Mouse (Mus musculus) lung, postnatal 25 days (tissue): ENCODE results near the gene Zfp280b.
A peak's percentile ranks its signal among the peaks of the same experiment; 100 is the strongest.
"Not testable (repeated sequence)": the region's sequence is repeated elsewhere in the genome, so short reads cannot be mapped to it uniquely, and the experiment has no call there.

ENCODE experiments used
- DNase-seq: peaks from one replicate; pipeline ENCODE4 v3.0.0; 2022; ENCODE audit warnings: low spot score

Zfp280b gene

DNA sequence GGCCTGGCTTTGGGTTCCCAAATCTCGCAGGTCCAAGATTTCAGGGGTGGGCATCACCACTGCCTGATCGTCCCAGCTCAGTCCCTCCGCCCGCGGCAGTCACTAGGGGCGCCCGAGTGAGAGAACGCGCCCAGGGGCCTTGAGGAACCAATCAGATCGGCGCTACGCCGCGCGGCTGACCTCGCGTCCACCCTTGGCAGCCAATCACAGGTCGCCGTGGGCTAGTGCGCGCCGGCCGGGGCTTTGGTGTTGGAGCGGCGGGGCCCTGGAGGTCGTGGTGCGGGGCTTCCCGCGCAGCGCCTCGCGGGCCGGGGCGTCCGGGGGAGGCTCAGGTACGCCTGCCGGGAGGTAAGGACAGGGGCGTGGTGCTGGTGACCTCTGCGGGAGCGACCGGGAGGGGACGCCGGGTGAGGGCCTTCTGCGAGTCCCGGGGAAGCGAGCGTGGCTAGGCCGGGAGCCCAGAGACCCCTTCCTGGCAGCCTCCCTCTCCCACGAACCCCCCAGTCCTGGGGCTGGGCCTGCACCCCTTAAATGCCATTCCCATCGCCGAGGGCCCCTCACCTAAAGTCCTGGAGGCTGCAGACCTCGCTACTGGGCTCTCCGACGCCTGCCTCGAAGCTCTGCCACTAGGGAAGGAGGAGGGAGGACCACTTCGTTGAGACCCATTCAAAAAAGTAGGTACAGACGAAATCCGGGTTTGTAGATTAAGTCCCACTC lies at the start of gene Zfp280b:
Zfp280b (plus strand) TSS at position 249 of the 717 bp plus-strand sequence.
- peak; percentile 95 for DNase-seq

DNA sequence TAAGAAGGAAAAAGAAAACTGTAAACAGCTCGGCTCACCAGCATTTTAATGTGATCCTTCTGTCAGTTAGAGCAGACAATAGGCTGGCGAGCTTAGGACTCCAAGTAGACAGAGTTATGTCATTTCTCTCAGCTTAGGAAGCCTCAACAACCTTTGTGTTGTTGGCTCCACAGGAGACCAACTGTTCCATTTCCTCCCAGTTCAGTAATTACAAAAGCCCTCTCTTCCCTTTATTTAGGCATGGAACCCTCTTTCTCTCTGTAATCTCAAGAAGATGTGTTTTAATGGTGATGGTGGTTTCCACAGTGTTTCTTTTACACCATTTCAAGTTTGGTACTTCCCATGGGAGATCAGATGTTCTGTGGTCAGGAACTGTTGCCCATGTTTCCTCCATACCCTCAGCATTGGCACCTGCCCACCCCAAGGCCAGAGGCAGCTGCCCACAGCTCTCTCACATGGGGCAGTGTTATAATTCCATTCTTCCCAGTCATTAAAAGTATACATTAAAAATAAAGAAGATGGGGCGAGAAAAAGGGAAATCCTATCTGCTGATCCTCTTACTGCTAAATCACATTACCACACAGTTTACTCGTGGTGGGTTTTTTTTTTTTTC lies 41.9 kb upstream of the Zfp280b start:
- no peak for DNase-seq

DNA sequence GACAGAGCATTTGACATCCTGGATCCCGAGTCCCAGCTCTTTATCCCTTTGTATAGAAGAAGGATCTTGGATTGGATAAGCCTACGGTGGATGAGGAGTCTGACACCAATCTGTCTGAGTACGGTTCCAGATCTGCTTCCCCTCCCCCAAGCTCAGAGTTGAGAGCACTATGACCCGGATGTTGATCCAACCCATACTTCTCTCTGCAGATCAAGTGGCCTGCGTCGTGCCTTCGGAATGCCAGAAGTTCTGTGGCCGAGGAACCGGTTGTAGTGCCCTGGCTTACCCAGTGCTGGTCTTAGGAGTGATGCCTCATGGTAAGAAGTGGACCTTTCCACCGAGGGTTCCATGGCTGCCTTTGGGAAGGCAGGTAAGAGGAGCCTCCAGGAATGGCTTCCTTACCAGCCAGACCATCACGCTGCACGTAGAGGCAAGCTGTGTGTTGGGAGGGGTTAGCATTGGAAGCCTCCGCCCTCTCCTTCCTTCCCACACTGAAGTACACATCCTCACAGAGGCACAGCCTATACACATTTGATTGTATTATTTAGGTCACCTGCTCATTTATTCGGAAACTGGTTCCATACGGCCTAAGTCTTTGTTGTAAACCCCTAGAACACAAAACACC lies 38.7 kb upstream of the Zfp280b start:
- DNase-seq: no peak

DNA sequence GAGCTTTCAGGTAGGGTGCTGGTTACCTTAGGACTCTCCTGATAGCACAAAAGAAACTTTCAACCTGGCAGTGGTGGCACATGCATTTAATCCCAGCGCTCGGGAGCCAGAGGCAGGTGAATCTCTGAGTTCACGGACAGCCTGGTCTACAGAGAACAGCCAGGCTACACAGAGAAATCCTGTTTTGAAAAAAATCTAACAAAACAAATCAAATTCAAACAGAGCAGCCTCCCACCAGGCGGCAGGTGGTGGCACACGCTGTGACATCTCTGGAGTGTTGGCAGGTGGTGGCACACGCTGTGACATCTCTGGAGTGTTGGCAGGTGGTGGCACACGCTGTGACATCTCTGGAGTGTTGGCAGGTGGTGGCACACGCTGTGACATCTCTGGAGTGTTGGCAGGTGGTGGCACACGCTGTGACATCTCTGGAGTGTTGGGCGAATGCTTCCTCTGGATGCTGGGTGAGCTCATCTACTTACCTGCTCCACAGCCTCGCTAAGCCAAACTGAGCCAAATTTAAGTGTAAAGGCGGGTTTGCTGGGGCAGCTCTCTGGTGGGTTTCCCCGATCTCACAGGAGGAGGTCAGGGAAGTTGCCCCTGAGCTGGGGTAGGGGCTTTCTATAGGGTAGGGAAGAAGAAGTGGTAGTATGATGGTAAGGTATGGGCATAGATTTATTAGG lies 37.8 kb upstream of the Zfp280b start:
- not testable (repeated sequence) for DNase-seq

DNA sequence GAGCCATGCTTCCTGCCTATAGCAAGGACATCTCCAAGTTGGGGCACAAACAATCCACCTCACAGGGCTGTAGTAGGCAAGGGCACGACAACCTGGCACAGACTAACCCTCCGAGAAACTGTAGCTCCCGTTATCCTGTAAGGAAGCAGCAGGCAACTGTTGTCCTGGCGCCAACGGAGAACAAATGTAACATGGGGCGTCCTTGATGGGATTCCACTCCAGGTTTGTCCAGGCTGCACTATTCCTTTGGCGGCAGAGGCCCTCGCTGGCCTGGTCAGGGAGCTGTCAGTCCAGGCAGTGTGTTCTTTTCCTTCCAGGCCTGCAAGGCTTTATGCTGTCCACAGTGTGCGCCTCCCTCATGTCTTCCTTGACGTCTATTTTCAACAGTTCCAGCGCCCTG lies 37.0 kb upstream of the Zfp280b start:
- DNase-seq: no peak

DNA sequence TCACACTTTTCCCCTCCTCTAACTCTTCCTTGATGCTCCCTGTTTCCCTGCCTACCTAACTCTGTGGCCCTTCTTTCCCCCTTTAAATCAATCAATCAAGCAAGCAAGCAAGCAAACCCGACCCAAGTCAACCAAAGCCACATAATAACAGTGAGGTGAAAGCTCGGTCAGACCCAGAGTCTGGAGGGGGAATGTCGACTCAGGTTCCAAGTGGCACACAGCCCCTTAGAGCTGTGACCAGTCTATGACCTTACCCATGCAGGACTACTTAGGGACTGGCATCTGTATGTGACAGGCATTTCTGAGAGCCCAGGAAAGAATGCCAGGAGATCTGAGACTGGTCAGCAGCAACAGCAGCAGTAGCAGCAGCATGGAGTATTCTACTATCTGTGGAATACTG lies 36.1 kb upstream of the Zfp280b start:
- DNase-seq: no peak

DNA sequence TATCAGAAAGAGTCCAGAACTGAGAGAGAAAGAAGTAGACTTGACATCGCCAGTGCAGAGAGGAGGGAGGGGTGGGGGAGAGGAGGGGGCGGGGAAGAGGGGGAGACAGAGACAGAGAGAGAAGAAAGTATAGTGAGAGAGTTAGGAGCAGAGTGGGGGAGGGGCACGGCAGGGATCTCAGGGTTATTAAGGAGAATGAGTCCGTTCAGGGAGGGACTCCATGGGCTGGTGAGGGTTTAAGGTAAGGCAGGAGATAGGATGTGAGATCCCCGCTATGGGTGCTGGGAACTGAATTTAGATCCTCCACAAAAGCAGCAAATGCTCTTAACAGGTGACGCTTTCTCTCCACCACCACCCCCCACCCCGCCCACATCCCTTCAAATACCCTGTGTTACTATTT lies 31.3 kb upstream of the Zfp280b start:
- no peak for DNase-seq

DNA sequence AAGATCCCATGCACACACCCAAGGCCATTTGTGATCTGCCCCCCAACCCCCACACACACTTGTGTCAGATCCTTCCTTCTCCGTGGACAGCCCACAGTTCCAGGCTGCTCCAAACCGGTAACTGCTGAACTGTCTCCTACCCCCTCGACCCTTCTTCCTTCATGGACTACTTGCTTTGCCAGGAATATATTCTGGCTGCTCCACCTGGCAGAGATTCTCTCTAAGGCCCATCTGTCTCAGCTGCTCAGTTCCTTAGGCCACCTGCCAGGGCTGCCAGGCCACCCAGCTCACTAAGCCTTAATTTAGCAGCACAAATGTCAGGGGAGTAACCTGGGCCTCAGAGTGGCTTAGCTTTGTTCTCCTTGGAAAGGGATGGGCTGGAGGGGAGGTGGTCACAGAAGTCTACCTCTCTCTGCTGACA lies 30.3 kb upstream of the Zfp280b start:
- no peak for DNase-seq

DNA sequence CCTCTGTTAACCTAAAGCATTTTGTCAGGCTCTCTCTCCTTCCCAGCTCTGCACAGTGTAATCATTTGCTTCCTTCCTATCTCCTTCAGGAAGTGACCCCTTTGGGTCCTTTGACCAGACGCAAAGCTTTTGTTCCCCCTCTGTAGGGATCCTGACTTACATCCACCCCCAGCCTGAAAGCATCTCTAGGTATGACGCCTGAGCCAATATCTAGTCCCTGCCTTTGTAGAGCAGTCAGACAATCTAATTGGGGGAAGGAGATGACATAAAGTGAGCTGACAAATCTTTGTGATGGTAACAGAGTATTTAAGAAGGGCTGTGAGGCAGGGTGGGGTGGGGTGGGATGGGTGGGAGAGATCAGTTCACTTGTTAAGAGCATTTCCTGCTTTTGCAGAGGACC lies 29.8 kb upstream of the Zfp280b start:
- no peak for DNase-seq

DNA sequence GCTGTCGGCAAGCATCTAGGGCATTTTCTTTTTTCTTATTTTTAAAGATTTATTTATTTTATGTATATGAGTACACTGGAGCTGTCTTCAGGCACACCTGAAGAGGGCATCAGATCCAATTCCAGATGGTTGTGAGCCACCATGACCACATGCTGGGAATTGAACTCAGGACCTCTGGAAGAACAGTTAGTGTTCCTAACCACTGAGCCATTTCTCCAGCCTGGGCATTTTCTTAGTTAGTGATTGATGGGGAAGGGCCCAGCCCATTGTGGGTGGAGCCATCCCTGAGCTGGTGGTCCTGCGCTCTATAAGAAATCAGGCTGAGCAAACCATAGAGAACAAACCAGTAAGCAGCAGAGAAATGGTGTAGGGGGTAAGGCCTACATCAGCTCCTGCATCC lies 29.2 kb upstream of the Zfp280b start:
- DNase-seq: no peak

DNA sequence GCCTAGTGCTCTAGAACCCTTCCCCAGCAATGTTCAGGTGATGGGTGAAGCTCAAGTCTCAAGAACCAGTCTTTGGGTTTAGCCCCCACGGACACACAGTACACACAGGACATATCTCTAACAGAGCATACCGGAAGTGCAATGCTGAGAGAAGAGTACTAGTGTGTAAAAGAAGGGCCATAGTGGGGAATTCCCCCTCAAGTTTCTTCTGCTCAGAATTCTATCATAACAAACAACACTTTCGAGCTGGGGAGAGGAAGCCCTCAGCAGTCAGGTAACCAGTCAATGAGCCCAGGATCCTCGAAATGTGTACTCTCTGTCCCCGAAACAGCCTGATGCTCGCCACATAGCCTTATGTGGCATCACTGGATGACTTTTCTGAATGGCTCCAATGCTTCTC lies 26.1 kb upstream of the Zfp280b start:
- DNase-seq: no peak

DNA sequence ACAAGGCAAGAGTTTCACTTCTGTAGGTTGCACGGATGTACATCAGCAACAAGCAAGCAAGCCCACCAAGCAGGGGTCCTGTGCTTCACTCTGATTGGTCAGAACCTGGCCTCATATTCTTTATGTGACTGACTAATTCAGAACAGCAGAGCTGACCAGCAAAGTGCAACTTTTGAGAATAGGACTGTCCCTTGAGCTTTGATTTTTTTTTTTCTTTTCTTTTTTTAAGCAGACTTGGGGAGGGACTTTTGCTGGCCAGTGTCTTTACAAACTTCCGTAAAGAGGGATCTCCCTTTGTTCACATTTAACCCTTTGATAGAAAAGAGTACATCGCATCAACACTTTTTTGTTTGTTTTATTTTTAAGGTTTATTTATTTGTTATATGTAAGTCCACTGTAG lies 22.6 kb upstream of the Zfp280b start:
- no peak for DNase-seq

DNA sequence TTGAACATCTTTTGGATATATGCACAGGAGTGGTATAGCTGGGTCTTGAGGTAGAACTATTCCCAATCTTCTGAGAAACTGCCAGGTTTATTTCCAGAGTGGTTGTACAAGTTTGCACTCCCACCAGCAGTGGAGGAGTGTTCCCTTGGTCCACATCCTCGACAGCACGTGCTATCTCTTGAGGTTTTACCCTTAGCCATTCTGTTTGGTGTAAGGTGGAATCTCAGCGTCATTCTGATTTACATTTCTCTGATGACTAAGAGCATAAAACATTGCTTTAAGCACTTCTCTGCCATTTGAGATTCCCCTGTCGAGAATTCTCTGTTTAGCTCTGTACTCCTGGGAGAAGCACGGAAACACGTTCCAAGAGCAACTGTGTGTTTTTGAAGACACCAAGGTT lies 19.5 kb upstream of the Zfp280b start:
- no peak for DNase-seq

DNA sequence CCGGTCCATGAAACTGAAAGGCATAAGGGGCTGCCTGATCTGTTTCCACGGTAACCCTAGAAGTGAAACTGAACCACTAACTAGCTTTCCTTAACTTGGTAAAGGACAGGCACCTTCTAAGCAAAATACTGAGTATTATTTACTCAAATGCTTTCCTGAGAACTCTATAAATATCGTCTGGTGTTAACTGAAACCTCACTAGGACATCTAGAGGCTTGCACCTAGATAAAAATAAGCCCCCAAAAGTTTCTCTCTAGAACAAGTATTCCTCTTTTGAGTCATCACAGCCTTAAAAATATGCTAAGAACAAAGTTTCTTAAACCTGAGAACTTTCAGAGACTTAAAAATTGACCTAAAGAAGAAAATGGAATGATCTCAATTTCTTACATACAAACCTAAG lies 15.6 kb upstream of the Zfp280b start:
- DNase-seq: no peak

DNA sequence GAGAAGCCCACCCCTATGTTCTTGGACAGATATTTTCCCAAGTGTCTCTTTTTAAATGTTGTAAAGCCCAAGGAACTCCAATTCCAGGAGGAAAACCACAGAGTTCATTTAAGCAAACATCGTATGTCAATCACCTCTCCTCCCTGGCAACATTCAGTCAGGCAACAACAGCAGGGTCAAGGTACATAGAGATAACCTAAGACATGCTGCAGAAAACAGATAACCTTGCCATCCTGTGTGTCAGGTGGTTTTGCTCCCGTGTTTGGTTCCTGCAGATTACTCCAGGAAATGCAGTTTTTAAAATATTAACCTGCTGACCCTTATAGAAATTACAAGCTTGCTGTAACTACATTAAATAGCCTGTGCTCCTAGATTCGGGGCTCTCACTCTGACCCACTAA lies 10.7 kb upstream of the Zfp280b start:
- DNase-seq: no peak

DNA sequence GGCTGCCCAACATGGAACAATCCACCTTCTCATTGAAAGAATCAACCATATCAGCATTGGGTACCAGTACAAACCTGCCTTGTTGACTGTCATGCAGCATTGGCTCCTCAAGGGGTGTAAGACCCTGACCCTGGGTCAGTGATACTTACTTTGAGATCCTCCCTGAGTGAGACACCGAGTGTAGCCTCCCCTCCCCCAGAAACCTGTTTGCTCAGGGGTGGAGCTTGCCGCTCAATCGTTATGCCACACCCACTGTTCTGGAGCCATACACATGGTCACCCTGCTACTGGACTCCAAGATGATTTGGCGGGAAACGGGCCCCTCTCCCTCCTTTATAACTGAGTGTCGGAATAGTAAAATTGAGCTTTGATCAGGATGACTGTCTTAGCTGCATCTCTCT lies 8.5 kb upstream of the Zfp280b start:
- no peak for DNase-seq

DNA sequence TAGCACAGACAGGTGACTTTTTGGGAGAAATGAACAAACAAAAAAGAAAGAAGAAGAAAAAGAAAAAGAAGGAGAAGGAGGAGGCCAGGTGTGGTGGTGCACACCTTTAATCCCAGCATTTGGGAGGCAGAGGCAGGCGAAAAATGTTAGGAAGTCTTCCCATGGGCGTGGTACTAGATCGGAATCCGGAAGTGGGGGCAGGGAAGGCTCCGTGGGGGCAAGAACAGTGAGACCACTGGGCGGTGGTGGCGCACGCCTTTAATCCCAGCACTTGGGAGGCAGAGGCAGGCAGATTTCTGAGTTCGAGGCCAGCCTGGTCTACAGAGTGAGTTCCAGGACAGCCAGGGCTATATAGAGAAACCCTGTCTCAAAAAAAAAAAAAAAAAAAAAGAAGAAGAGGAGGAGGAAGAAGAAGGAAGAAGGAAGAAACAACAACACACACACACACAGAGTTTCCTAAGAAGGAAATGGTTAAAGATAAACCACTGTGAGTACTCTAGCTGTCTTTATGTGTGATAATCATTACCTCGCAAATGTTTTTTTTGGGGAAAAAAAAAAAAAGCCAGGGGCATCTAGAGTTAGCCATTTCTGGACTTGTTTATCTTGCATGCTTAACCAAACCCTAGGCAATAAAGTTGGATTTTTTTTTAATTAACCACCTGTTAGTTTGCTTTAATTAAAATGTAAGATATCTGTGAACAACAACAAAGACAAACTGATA lies 6.8 kb upstream of the Zfp280b start:
- DNase-seq: no peak

DNA sequence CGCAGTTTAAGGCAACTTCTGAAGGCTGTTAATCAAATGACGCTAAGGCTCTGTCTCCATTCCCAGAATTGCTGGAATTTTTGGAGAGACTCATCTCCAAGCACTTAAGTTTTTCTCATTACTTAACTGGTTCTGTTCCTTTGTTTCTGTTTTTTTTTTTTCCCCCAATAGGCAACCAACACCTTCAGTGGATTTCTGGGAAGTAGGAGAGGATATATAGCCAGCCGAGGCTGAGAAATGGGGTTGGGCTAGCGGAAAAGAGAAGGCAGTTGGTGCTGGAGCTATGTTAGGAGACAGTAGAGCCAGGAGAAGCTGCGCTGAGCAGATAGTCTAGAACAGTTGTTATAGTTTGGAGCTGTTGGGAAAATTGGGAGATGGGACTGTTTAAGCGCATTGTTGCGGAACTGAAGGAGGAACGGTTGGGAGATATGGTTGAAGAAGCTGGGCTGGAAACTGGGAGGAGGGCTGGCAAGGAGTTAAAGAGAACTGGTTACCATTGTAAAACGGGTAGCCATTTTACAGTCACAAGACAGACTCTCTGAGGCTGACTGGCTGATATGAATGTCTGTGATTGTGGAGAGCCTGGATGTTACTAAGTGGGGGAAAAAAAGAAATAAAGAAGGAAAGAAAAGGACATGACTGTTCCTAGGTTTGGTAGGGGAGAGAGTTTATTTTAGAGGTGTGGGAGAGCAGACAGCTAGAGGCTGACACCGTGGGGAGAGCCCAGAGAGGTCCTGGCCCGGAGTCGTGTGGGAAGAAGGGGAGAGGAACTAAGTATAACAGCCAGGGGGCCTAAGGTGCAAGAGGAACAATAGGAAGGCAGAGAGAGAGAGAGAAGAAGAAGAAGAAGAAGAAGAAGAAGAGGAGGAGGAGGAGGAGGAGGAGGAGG lies 5.1 kb upstream of the Zfp280b start:
- no peak for DNase-seq

DNA sequence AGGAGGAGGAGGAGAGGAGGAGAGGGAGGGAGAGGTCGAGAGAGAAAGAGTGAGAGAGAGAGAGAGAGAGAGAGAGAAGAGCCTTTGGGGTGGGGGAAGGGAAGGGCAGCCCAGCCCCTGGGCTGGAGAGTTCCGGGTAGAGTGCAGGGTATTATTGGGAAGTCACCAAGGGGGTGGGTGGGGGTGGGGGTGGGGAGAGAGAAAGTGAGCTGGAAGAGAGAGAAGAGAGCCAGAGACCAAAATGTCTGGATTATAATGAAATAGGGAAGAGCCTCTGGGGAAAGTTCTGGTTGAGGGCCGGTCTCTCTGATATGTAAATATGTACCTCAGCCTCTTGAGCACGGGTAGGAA lies 4.5 kb upstream of the Zfp280b start:
- no peak for DNase-seq

DNA sequence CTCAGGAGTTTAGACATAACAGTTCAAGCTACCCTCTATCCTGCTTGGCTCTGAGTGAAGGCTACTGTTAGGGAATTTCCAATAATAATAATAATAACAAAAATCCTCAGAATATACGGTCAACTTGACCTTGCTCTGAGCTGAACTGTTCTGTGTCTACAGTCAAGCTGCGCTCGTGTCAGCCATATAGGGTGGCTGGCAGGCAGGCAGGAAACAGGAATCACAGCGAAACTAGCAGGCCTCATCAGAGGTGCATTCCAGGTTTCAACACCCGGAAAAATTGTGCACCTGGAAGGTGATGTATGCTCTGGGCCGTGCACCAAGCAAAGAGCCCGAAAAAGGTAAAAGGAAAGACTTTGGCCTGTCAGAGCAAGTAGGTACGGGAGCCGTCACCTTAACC lies 4.1 kb upstream of the Zfp280b start:
- DNase-seq: no peak

DNA sequence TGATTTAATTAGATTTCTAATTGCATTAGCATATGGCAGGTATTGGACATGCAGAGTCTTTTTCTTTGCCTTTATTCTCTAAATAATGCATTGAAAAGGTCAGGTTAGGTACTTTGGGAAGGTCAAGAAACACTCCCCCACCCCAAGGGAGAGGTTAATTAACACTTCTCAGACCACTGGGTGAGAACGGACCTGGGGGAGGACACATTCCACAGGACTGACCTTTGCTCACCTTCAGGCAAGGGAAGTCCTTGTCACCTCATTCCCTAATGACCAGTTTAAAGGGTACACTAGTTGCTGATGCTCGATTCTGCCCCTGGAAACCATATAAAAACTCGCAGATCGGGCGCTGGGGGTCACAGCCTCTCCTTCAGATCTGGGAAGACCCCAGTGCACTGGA lies 3.2 kb upstream of the Zfp280b start:
- no peak for DNase-seq

DNA sequence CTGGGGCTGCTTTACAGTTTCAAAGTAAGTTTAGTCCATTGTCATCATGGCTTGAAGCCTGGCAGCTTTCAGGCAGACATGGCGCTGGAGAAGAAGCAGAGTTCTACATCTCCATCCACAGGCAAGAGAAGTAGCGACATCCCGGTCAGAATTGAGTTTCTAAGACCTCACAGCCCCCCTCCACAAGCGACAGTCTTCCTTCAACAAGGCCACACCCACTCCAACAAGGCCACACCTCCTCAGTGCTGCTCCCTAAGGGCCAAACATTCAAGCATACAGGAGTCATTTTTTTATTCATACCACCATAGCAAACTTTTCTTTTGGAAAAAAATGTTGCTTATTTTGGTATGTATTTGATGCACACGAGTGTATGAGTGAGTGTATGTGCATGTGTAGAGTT lies 2.0 kb upstream of the Zfp280b start:
- DNase-seq: no peak
